Mouse (Mus musculus) lung, postnatal 25 days (tissue): ENCODE measurements at regions not wholly inside any gene's neighbourhood (a gene's known extent, or its start where the extent isn't known, plus 50 kb on each side); places are given as distances from the start of the nearest gene placed in this dataset.

Experiments
- DNase-seq: peaks from one replicate; pipeline ENCODE4 v3.0.0; 2022; ENCODE audit warnings: low spot score

GRCm38 (mm10) chr19:53442756-53443654, 52.6 kb upstream of the Smndc1 start:
- no peak for DNase-seq

DNA sequence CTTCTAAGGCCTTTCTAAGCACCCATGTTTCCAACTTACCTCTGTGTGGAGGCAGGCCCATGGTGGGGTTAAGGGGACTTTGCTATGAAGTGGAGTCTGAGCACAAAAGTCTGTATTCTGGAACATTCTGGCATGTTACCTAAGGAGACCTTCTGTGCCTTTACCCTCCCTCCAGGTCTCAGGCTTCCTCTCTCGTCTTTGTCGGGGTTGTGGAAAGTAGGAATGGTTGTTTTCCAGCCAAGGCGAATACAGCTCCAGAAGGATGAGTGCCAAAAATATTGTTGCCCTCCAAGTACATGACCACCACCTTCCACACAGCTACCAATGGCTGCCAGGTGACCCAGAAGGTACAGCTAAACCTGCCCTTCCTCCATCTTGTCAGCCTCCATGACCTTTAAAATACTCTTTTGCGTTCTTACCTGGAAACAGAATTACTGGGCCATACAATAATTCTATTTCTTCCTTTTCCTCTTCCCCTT, 51.8 kb upstream of the Smndc1 start:
- no peak for DNase-seq

DNA sequence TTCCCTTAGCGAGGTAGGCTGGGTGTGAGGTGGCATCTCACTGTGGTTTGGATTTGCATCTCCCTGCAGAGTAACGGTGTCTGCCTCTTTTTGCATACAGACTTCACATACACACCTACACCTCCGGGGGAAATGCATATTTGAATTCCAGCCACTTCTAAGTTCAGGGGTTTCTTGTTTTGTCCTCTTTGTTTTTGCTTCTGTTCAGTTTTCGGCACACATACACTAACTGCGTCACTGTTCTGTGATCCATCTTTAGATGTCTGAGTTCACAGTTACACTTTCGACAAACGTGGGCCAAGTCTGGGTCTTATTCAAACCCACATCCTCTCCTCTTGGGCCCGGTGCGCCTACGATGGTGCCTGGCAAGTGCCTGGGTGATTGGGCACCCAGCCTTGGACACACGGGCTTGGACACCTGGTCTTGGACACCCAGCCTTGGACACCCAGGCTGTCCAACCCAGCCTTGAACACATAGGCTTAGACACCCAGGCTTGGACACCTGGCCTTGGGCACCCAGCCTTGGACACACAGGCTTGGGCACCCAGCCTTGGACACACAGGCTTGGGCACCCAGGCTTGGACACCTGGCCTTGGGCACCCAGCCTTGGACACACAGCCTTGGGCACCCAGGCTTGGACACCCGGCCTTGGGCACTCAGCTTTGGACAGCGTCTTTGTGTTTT, 51.2 kb upstream of the Smndc1 start:
- DNase-seq, result peak; percentile 54

DNA sequence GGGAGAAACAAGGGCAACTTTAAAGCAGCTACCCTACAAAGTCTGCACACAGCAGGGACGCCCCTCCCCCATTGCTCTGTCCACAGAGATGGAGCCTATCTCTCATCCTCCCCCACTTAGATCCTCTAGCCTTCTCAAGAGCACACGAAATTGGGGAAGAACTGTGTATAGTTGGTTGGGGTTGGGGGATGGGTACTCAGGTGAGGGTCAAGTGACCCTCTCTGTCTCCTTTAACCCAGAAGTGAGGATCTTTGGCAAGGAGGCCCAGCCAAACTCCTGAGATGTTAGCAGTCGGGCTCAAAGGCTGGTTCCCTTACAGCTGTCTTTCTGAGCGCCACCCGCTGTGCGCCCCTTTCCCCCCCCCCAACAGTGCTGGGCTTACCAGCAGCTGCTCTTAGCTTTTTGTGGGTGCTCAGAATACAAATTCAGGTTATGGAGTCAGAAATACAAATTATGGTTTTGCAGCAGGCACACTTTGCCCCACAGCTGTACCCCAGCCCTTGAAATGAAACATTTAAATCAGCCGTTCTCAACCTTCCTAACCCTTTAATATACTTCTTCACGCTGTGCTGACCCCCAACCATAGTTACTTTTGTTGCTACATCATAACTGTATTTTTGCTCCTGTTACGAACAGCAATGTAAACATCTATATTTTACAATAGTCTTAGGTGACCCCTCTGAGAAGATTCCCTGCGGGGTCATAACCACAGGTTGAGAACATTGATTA, 50.1 kb upstream of the Smndc1 start:
- no peak for DNase-seq
